Mouse (Mus musculus): ENCODE measurements at regions not wholly inside any gene's neighbourhood (a gene's known extent, or its start where the extent isn't known, plus 50 kb on each side); places are given as distances from the start of the nearest gene placed in this dataset.
"Not testable (repeated sequence)": the region's sequence is repeated elsewhere in the genome, so short reads cannot be mapped to it uniquely, and the experiment has no call there.

GRCm38 (mm10) chr17:54713026-54713425 lies 414.2 kb upstream of the Slc5a7 start:
- DNase-seq (ENCODE audit: low read depth, low spot score) = no peak
- H3K9me3 ChIP-seq (ENCODE audit: control insufficient read depth, insufficient read depth, low read depth, low read length) = no peaks in the 10 kb centered on the region
- peaks cover 0 to 4% of the 10 kb centered on the region in 2 experiments; a peak in 1 of 4 replicates for H3K4me1 ChIP-seq (ENCODE audit: control insufficient read depth in 2 of 2, insufficient read depth in 2 of 2, low read length in 2 of 2, poor library complexity in 1 of 2)
- in situ Hi-C loops (cut with MboI; ENCODE audit: low sequenced_read_pairs in 2 of 2, unreplicated experiment in 2 of 2) = no loop called here
- no peak overlapping the region for H3K4me3 ChIP-seq (ENCODE audit: insufficient read depth in 1 of 2, low read depth in 1 of 2, low read length in 2 of 2, poor library complexity in 1 of 2, severe bottlenecking in 1 of 2)
- no peaks in the 10 kb centered on the region for H3K36me3 ChIP-seq (ENCODE audit: control insufficient read depth, insufficient read depth, low read length, poor library complexity, severe bottlenecking)
- TF ChIP-seq ZNF384 (IDR thresholded peaks at IDR 0.05; ENCODE audit: low read depth, low read length) (no peak), ZC3H11A (IDR thresholded peaks at IDR 0.05; ENCODE audit: borderline replicate concordance, low read depth, low read length) (no peak), MAFK (IDR thresholded peaks at IDR 0.05; ENCODE audit: insufficient read depth, low read depth, low read length) (no peak), CHD2 (IDR thresholded peaks at IDR 0.05; ENCODE audit: low read depth, low read length) (no peak)
- no peak overlapping the region for H3K27ac ChIP-seq (ENCODE audit: insufficient read depth, low read depth, low read length, poor library complexity, severe bottlenecking)
- no peak overlapping the region for H3K9ac ChIP-seq (ENCODE audit: insufficient read depth, low read depth, low read length, poor library complexity, severe bottlenecking)

- in situ Hi-C loops (cut with MboI; ENCODE audit: low sequenced_read_pairs in 2 of 2, unreplicated experiment in 2 of 2) = not testable (repeated sequence)
- DNase-seq (ENCODE audit: low read depth, low spot score) = peak; percentile 69
Measured at GRCm38 (mm10) chr17:54707811-54708210, 409.0 kb upstream of the Slc5a7 start.

GRCm38 (mm10) chr17:54701346-54702108 lies 402.7 kb upstream of the Slc5a7 start:
- H3K9ac ChIP-seq (ENCODE audit: insufficient read depth, low read depth, low read length, poor library complexity, severe bottlenecking) = no peak overlapping the region
- H3K4me3 ChIP-seq (ENCODE audit: insufficient read depth in 1 of 2, low read depth in 1 of 2, low read length in 2 of 2, poor library complexity in 1 of 2, severe bottlenecking in 1 of 2) = no peak overlapping the region
- no peak overlapping the region for H3K27ac ChIP-seq (ENCODE audit: insufficient read depth, low read depth, low read length, poor library complexity, severe bottlenecking)
- in situ Hi-C loops (cut with MboI; ENCODE audit: low sequenced_read_pairs in 2 of 2, unreplicated experiment in 2 of 2) = no loop called here
- TF ChIP-seq HCFC1 (IDR thresholded peaks at IDR 0.05; ENCODE audit: borderline replicate concordance, insufficient read depth, low read length) (no peak), ZNF384 (IDR thresholded peaks at IDR 0.05; ENCODE audit: low read depth, low read length) (no peak), MAFK (IDR thresholded peaks at IDR 0.05; ENCODE audit: insufficient read depth, low read depth, low read length) (no peak), ZC3H11A (IDR thresholded peaks at IDR 0.05; ENCODE audit: borderline replicate concordance, low read depth, low read length) (no peak)
- no peaks in the 10 kb centered on the region for H3K4me1 ChIP-seq (ENCODE audit: control insufficient read depth in 2 of 2, insufficient read depth in 2 of 2, low read length in 2 of 2, poor library complexity in 1 of 2)
- H3K9me3 ChIP-seq (ENCODE audit: control insufficient read depth, insufficient read depth, low read depth, low read length) = no peaks in the 10 kb centered on the region
- no peak for DNase-seq (ENCODE audit: low read depth, low spot score)
- H3K36me3 ChIP-seq (ENCODE audit: control insufficient read depth, insufficient read depth, low read length, poor library complexity, severe bottlenecking) = no peaks in the 10 kb centered on the region

More at GRCm38 (mm10) chr17:54707811-54708210, 409.0 kb upstream of the Slc5a7 start:
- not testable (repeated sequence) for H3K9ac ChIP-seq (ENCODE audit: insufficient read depth, low read depth, low read length, poor library complexity, severe bottlenecking); H3K9me3 ChIP-seq (ENCODE audit: control insufficient read depth, insufficient read depth, low read depth, low read length); H3K36me3 ChIP-seq (ENCODE audit: control insufficient read depth, insufficient read depth, low read length, poor library complexity, severe bottlenecking); H3K4me1 ChIP-seq (ENCODE audit: control insufficient read depth in 2 of 2, insufficient read depth in 2 of 2, low read length in 2 of 2, poor library complexity in 1 of 2); H3K27ac ChIP-seq (ENCODE audit: insufficient read depth, low read depth, low read length, poor library complexity, severe bottlenecking); H3K4me3 ChIP-seq (ENCODE audit: insufficient read depth in 1 of 2, low read depth in 1 of 2, low read length in 2 of 2, poor library complexity in 1 of 2, severe bottlenecking in 1 of 2)

- no peaks in the 10 kb centered on the region for H3K4me1 ChIP-seq (ENCODE audit: control insufficient read depth in 2 of 2, insufficient read depth in 2 of 2, low read length in 2 of 2, poor library complexity in 1 of 2)
- no peak overlapping the region for H3K27ac ChIP-seq (ENCODE audit: insufficient read depth, low read depth, low read length, poor library complexity, severe bottlenecking)
- DNase-seq (ENCODE audit: low read depth, low spot score) = no peak
- TF ChIP-seq CHD2 (IDR thresholded peaks at IDR 0.05; ENCODE audit: low read depth, low read length) (no peak), ZNF384 (IDR thresholded peaks at IDR 0.05; ENCODE audit: low read depth, low read length) (no peak), ZC3H11A (IDR thresholded peaks at IDR 0.05; ENCODE audit: borderline replicate concordance, low read depth, low read length) (no peak), HCFC1 (IDR thresholded peaks at IDR 0.05; ENCODE audit: borderline replicate concordance, insufficient read depth, low read length) (no peak), MAFK (IDR thresholded peaks at IDR 0.05; ENCODE audit: insufficient read depth, low read depth, low read length) (no peak)
- no peak overlapping the region for H3K4me3 ChIP-seq (ENCODE audit: insufficient read depth in 1 of 2, low read depth in 1 of 2, low read length in 2 of 2, poor library complexity in 1 of 2, severe bottlenecking in 1 of 2)
- H3K36me3 ChIP-seq (ENCODE audit: control insufficient read depth, insufficient read depth, low read length, poor library complexity, severe bottlenecking) = no peaks in the 10 kb centered on the region
- no peaks in the 10 kb centered on the region for H3K9me3 ChIP-seq (ENCODE audit: control insufficient read depth, insufficient read depth, low read depth, low read length)
- in situ Hi-C loops (cut with MboI; ENCODE audit: low sequenced_read_pairs in 2 of 2, unreplicated experiment in 2 of 2) = no loop called here
- no peak overlapping the region for H3K9ac ChIP-seq (ENCODE audit: insufficient read depth, low read depth, low read length, poor library complexity, severe bottlenecking)
Measured at GRCm38 (mm10) chr17:54694637-54695036, 395.8 kb upstream of the Slc5a7 start.
